Mouse (Mus musculus) ES-CJ7 (cell line): ENCODE results near the gene Slc22a20.
A peak's percentile ranks its signal among the peaks of the same experiment; 100 is the strongest.

ENCODE experiments used
- DNase-seq: peaks from one replicate; pipeline ENCODE4 v3.0.0; 2011; ENCODE audit warnings: low read depth, low spot score

The Slc22a20 gene

GRCm38 (mm10) chr19:5925311-5925855 lies 60.6 kb downstream of the Slc22a20 start:
- DNase-seq, result no peak

GRCm38 (mm10) chr19:5924713-5925093 lies 61.2 kb downstream of the Slc22a20 start, which contains the start of gene Cdc42ep2:
Gene Cdc42ep2, minus strand, starts transcription at chr19:5924816.
- peak; percentile 96 for DNase-seq

GRCm38 (mm10) chr19:5923990-5924712 lies 61.8 kb downstream of the Slc22a20 start:
- DNase-seq, result peak; percentile 90

GRCm38 (mm10) chr19:5922963-5923362 lies 63.0 kb downstream of the Slc22a20 start:
- no peak for DNase-seq

- no peak for DNase-seq
Measured at GRCm38 (mm10) chr19:5922119-5922942, 63.6 kb downstream of the Slc22a20 start.

GRCm38 (mm10) chr19:5921715-5922114 lies 64.2 kb downstream of the Slc22a20 start:
- DNase-seq, result peak; percentile 54
